Mouse (Mus musculus): ENCODE data around the gene Cdh23. TPM values are rescaled to one million over a fixed set of nuclear protein-coding genes. Genes with fewer than 3 reads are reported as not detected.

Gene Cdh23
- total and polyA plus RNA-seq, 2 experiments from 2014 or later: 0.23 TPM

DNA sequence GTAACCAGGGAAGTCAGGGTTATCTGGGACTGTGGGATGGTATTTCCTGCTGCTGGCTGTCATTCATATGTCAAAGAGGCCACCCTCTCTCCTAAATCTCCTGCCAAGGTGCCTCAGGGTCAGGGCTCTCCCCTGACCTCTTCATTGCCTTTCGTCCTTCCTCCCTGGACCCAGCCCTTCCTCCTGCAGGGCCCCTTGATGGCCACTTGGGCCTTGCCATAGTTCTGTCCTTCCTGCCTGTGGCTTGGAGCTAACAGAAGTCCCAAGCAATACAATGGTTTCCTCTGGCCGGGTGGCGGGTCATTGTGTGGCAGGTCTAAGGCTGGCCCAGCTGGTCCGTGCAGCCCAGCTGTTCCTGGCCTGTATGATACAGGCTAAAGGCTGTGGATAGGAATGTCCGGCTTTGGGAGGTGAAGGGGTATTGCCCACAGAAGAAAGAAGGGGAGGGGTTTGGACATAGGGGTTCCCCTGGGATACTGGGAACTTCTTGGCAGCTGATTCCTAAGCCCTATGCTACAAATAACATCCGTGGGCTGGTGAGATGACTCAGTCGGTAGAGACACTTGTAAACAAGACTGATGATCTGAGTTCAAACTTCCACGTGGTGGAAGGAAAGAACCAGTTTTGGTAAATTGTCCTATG, 322.2 kb downstream of the Cdh23 start:
- Histone ChIP-seq H3K27me3 (ENCODE audit: control insufficient read depth, insufficient read depth, low read length) (no peaks in the 10 kb centered on the region), H3K36me3 (replicated peaks; ENCODE audit: control insufficient read depth, insufficient read depth, low read length) (no peaks in the 10 kb centered on the region), H3K4me3 (ENCODE audit: low read depth, low read length) (no peak overlapping the region), H3K4me2 (ENCODE audit: low read depth, low read length) (no peak overlapping the region), H3K9ac (replicated peaks; ENCODE audit: low read depth, low read length) (no peak overlapping the region), H3K27ac (ENCODE audit: low read depth) (peak overlapping the region; percentile 61), H3K9me3 (replicated peaks; ENCODE audit: control insufficient read depth, low read length) (no peaks in the 10 kb centered on the region), H3K4me1 (ENCODE audit: control insufficient read depth, insufficient read depth) (peaks cover 3% of the 10 kb centered on the region; the same call in 1 of the 2 replicates)
- DNase-seq (ENCODE audit: low spot score) (peak; percentile 12), ATAC-seq (ENCODE audit: insufficient read depth, low read depth) (peak; percentile 73)
- WGBS: 50% methylated on average over 8 of the region's 8 CpGs
- TF ChIP-seq EP300 (IDR thresholded peaks at IDR 0.05; ENCODE audit: low read depth) (no peak; the same call in 1 of the 2 replicates), CTCF (IDR thresholded peaks at IDR 0.05; ENCODE audit: low read depth) (peak; percentile 19; the same call in 1 of the 2 replicates)

DNA sequence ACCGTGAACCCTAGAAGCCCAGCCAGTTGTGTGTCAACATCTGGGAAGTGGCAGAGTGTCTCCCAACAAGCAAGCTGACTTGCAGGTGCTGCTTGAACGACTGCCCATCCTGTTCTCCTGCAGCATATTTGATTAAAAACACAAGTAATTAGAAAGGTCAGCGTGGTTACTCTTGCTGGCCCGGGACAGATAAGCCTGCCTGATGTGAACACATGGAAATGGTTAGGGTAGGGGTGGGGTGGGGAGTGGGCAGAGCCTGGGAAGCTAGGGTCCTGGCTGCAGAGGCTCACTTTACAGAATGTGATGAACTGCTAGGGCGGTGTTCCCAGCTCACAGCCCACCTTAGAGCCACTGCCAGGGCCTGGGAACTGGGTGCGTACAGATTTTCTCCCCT, 322.8 kb downstream of the Cdh23 start:
- no peak overlapping the region for H3K9ac ChIP-seq (replicated peaks; ENCODE audit: low read depth, low read length)
- H3K36me3 ChIP-seq (replicated peaks; ENCODE audit: control insufficient read depth, insufficient read depth, low read length): no peaks in the 10 kb centered on the region
- H3K4me3 ChIP-seq (ENCODE audit: low read depth, low read length): no peak overlapping the region
- no peaks in the 10 kb centered on the region for H3K27me3 ChIP-seq (ENCODE audit: control insufficient read depth, insufficient read depth, low read length)
- ATAC-seq (ENCODE audit: insufficient read depth, low read depth) (no peak), DNase-seq (ENCODE audit: low spot score) (no peak)
- peaks cover 3% of the 10 kb centered on the region; the same call in 1 of the 2 replicates for H3K4me1 ChIP-seq (ENCODE audit: control insufficient read depth, insufficient read depth)
- peak overlapping the region; percentile 61 for H3K27ac ChIP-seq (ENCODE audit: low read depth)
- no peak overlapping the region for H3K4me2 ChIP-seq (ENCODE audit: low read depth, low read length)
- H3K9me3 ChIP-seq (replicated peaks; ENCODE audit: control insufficient read depth, low read length): no peaks in the 10 kb centered on the region
- no peak for TF ChIP-seq EP300 (IDR thresholded peaks at IDR 0.05; ENCODE audit: low read depth)
- no peak for TF ChIP-seq CTCF (IDR thresholded peaks at IDR 0.05; ENCODE audit: low read depth)
- 48% methylated on average over 6 of the region's 6 CpGs for WGBS

DNA sequence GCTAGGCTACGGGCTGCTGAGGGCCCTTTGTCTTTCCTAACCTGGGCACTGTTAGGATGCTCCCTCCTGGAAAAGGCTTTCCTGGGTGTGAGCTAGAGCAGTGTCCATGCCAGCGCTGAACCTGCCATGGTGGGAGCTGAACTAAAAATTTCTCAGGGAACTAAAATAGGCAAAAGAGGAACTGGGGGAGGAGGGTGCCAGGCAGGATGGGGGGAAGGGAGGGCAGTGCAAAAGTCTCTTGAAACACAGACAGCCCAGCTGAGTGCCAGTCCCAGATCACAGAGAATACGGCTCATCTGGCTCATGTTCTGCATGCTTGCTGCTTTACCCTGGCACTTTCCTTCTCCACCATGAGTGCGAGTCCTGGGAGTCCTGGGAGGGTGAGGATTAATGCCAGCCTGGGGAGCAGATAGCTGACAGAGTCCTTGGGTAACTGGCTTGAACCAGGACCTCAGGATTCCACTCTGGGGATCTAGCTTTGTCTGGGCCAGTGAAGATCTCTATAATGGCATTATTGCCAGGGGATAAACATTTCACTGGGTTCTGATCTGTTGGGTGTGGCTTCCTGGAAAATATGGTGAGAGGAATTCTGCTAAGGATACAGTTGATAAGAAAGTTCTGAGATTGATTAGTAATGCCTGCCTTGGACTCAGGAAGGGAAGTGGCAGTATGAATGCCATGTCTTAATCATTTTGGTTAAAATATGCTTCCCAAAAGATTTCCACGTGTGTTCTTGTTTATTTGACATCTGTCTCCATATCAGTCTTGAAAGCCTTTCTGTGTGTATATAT, 324.5 kb downstream of the Cdh23 start:
- no peaks in the 10 kb centered on the region for H3K27me3 ChIP-seq (ENCODE audit: control insufficient read depth, insufficient read depth, low read length)
- H3K9ac ChIP-seq (replicated peaks; ENCODE audit: low read depth, low read length): no peak overlapping the region
- H3K9me3 ChIP-seq (replicated peaks; ENCODE audit: control insufficient read depth, low read length): no peaks in the 10 kb centered on the region
- H3K27ac ChIP-seq (ENCODE audit: low read depth): peak overlapping the region; percentile 64; the same call in 1 of the 2 replicates
- peaks cover 3% of the 10 kb centered on the region; the same call in 1 of the 2 replicates for H3K4me1 ChIP-seq (ENCODE audit: control insufficient read depth, insufficient read depth)
- 66% methylated on average over 5 of the region's 5 CpGs for WGBS
- ATAC-seq (ENCODE audit: insufficient read depth, low read depth): no peak
- TF ChIP-seq CTCF (IDR thresholded peaks at IDR 0.05; ENCODE audit: low read depth) (no peak), EP300 (IDR thresholded peaks at IDR 0.05; ENCODE audit: low read depth) (no peak)
- H3K4me2 ChIP-seq (ENCODE audit: low read depth, low read length): no peak overlapping the region
- no peak overlapping the region for H3K4me3 ChIP-seq (ENCODE audit: low read depth, low read length)
- H3K36me3 ChIP-seq (replicated peaks; ENCODE audit: control insufficient read depth, insufficient read depth, low read length): no peaks in the 10 kb centered on the region
- DNase-seq (ENCODE audit: low spot score): no peak

DNA sequence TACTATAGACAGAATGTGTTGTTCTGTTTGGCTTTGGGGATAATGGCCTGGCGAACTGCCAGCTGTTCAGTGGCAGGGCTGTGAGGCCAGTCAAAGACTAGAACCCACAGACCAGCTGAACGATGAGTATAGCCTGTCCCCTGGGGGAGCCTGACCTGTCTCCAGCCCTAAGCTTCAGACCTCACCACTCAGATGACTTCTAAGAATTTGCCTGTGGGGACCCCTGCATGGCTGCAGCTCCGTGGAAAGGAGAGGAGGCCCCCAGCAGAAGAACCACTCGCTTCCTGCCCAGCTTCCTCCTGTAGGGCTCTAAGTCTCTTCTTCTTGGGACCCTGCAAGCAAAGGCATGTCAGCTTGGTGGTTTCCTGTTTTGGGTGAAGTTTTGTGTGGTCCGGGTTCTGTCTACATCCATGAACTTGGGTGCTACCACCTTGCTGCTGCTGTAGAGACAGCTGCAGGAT, 325.7 kb downstream of the Cdh23 start:
- Histone ChIP-seq H3K4me3 (ENCODE audit: low read depth, low read length) (no peak overlapping the region), H3K4me1 (ENCODE audit: control insufficient read depth, insufficient read depth) (peaks cover 3% of the 10 kb centered on the region; the same call in 1 of the 2 replicates), H3K9me3 (replicated peaks; ENCODE audit: control insufficient read depth, low read length) (no peaks in the 10 kb centered on the region), H3K27me3 (ENCODE audit: control insufficient read depth, insufficient read depth, low read length) (no peaks in the 10 kb centered on the region), H3K27ac (ENCODE audit: low read depth) (peak overlapping the region; percentile 64; the same call in 1 of the 2 replicates), H3K9ac (replicated peaks; ENCODE audit: low read depth, low read length) (no peak overlapping the region), H3K4me2 (ENCODE audit: low read depth, low read length) (no peak overlapping the region), H3K36me3 (replicated peaks; ENCODE audit: control insufficient read depth, insufficient read depth, low read length) (no peaks in the 10 kb centered on the region)
- ATAC-seq (ENCODE audit: insufficient read depth, low read depth) (no peak), DNase-seq (ENCODE audit: low spot score) (no peak)
- 64% methylated on average over 5 of the region's 5 CpGs for WGBS
- TF ChIP-seq CTCF (IDR thresholded peaks at IDR 0.05; ENCODE audit: low read depth): no peak
- no peak for TF ChIP-seq EP300 (IDR thresholded peaks at IDR 0.05; ENCODE audit: low read depth)

DNA sequence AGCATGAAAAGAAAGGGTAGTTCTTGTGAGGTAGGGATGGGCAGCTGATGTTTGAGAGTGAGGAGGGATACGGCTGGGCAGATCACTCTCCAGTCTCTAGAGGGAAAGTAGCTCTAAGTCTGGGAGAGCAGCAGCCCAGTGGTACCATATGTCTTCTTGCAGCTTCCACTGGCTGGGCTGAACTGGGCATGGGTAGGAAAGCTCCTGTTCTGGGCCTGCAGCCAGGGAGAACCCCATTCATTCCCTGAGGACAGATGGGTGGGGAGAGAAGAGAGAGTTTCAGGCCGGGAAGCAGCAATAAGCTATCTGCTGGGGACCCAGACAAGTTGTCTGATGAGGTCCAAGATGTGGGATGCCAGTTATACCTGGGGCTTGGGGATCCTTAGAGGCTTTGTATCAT, 326.2 kb downstream of the Cdh23 start:
- no peak for TF ChIP-seq EP300 (IDR thresholded peaks at IDR 0.05; ENCODE audit: low read depth)
- TF ChIP-seq CTCF (IDR thresholded peaks at IDR 0.05; ENCODE audit: low read depth): no peak
- Histone ChIP-seq H3K27me3 (ENCODE audit: control insufficient read depth, insufficient read depth, low read length) (no peaks in the 10 kb centered on the region), H3K27ac (ENCODE audit: low read depth) (no peak overlapping the region), H3K36me3 (replicated peaks; ENCODE audit: control insufficient read depth, insufficient read depth, low read length) (no peaks in the 10 kb centered on the region), H3K4me3 (ENCODE audit: low read depth, low read length) (no peak overlapping the region), H3K4me2 (ENCODE audit: low read depth, low read length) (no peak overlapping the region), H3K9ac (replicated peaks; ENCODE audit: low read depth, low read length) (no peak overlapping the region), H3K4me1 (ENCODE audit: control insufficient read depth, insufficient read depth) (peaks cover 3% of the 10 kb centered on the region; the same call in 1 of the 2 replicates), H3K9me3 (replicated peaks; ENCODE audit: control insufficient read depth, low read length) (no peaks in the 10 kb centered on the region)
- ATAC-seq (ENCODE audit: insufficient read depth, low read depth) (no peak), DNase-seq (ENCODE audit: low spot score) (no peak)
- 70% methylated on average over 2 of the region's 2 CpGs for WGBS

All from heart, postnatal 0 days (tissue).